Mouse (Mus musculus) erythroblast, embryonic 14.5 days (primary cell): ENCODE data around the gene Tsc22d4.

Source experiments
- GATA1 ChIP-seq: IDR thresholded peaks from 2 replicates; pipeline ENCODE4 v1.6.1; 2012; ENCODE audit warnings: low read length, inconsistent platforms, mixed read lengths
- TAL1 ChIP-seq: IDR thresholded peaks from 3 replicates; pipeline ENCODE4 v1.6.1; 2012; ENCODE audit warnings: low read length, inconsistent platforms, mixed read lengths

DNA sequence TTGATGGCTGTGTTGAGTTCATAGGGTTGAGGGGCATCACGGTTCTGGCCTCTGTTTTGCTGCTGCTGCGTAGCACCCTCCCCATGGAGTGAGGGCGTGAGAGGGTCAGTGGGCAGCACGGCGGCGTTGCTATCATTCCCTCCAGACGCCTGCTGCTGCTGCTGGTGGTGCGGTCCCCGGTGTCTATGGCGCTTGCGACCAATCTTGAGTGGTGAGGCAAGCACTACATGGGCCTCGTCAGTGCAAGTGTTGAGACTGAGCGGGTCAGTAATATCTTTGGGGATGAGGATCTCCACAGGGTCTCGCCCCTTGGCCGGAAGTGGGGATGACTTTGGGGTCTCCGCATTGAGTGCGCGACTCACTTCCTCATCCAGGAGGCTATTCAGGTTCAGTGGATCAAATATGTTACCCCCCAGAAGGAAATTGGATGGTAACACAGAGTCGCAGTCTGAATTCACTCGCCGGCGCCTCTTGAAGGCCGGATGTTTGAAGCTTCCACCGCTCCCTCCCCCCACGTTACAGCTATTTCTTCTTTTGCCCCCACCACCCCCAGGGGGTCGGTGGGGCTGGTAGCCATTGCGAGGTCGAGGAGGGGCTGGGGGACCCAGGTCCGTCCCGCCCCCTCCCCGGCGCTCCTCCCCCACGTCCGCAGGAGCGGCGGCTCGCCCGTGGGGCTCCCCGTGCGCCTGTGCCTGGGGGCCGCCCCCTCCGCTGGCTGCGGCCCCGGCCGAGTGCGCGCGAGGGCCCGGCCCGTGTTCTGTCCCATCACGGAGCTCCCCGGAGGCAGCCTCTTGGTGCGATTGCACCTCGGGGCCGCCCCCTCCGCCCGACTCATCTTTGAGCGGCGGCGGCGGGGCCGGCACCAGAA lies 39.9 kb downstream of the Tsc22d4 start:
- TF ChIP-seq TAL1 (no peak), GATA1 (no peak)
